Mouse (Mus musculus): ENCODE results near the gene Olfr703.

Gene Olfr703

DNA sequence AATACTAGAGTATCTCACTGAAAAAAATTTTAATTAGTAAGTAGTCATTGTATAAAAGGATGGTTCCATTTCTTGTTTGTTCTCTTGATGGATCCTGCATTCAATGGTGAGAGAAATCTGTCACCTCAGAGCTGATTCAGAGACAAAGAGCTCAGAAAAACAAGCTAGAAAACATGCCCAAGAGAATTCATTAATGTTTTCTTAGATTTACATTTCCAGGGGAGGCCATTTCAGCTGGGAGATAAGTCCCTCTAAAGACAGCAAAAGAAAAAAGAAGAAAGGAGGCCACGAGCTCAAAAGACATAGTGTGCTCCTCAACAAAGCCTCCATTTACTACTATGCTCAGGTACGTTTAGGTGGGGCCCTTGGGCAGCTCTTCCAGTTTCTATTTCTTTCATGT, at the start of gene Olfr703:
Gene Olfr703 (plus strand): TSS at position 301 of the 400 bp plus-strand sequence.
- DNase-seq: no peak

DNA sequence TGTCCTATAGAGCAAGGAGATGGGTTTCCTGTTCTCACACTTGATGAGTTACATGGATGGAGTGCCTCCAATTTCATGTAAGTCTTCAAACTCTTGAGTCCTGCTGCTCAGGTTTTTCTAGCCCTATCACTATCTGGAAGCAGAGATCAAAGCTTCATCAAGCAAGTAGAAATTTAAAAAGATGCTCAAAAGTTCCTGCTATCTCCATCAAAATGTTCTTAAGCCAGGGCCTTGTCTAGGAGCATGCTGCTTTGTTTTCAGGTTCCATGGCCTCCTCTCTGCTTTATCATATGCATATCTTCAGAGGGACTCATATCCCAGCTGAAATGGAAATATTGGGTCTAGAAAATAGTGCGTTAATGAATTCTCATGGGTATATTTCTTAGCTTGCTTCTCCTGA, 34.4 kb upstream of the Olfr703 start, which contains the start of gene Olfr700:
Gene Olfr700 (minus strand): TSS at position 101 of the 400 bp plus-strand sequence.
- DNase-seq: no peak

DNA sequence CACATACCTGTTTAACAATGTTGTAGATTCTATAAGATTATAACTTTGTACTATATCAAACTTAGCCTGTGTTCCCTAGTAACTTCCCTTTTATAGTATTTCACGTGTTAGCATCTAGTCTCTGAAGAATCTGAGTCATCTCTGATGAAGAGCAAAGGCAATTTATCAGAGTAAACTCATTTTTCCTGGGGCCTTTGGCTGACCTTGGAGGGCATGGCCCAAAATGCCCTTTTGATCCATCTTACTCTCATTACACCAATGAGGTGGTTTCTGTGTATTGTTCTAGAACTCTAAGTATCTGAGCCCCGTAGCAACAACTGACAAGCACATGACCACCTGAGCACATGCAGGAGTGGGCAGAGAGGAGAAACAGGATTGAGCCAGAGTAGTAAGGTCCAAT, 29.3 kb upstream of the Olfr703 start, which contains the start of gene Olfr701:
Gene Olfr701 (plus strand): TSS at position 301 of the 400 bp plus-strand sequence.
- no peak for DNase-seq

DNA sequence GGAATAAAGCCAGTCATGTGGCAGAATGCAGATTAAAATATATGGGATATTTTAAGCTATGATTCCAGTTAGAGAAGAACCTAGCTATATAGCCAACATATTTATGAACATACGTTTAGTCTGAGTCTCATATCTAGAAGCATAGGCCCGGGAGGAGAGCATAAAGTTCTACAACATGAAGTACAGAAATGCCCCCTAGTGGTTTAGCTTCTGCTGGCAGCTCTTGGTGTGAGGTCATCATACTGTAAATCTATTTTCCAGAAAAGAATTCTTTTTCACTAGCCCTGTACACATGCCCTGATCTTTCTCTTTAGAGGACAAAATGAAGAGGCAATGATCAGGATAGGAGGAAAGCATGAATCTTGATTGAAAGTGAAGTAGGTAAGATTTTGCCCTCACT, 27.4 kb upstream of the Olfr703 start:
- DNase-seq: no peak

DNA sequence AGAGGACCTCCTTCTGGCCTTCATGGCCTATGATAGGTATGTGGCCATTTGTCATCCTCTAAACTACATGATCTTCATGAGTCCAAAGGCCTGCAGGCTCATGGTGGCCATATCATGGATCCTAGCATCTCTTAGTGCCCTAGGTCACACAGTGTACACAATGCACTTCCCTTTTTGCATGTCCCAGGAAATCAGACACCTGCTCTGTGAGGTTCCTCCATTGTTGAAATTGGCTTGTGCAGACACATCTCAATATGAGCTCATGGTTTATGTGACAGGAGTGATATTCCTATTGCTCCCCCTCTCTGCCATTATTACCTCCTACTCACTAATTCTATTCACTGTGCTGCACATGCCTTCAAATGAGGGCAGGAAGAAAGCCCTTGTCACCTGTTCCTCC, 24.7 kb upstream of the Olfr703 start:
- no peak for DNase-seq

DNA sequence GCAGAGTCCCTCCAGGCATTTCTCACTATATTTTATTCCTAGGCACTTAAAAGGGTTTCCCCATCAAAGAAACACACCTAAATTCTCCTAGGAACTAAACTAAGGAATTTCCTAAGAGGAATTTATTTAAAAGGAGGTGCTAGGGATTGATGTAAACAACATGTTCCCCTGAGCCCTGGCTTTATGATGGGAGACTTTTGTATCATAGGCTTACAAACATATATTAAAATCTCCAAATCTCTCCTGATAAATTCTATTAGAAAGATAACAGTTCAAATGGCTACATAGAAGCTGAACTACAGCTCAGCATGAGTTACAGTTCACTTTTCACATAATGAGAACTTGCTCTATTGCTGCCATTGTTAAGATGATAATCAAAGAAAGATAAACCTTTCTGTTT, 9.4 kb upstream of the Olfr703 start, which contains the start of gene Olfr702:
Gene Olfr702 (minus strand): TSS at position 101 of the 400 bp plus-strand sequence.
- no peak for DNase-seq

DNA sequence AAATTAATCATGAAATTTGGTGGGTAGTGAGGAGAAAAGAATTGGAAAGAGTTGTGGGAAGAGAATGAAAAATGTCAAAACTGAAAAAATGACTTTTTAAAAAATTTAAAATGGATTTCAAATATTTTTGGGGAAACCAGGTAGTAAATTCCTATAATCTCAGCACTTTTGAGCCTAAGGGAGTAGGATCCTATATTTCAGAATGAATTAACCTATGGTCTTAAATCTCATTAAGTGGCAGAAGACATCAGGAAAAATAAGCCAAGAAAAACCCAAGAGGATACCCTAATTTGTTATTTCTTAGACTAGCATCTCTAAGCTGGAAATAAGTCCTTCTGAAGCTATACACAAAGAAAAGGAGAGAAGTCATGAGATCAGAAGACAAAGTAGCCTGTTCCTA, 19.7 kb downstream of the Olfr703 start, which contains the start of gene Olfr704:
Gene Olfr704 (plus strand): TSS at position 301 of the 400 bp plus-strand sequence.
- DNase-seq: no peak

DNA sequence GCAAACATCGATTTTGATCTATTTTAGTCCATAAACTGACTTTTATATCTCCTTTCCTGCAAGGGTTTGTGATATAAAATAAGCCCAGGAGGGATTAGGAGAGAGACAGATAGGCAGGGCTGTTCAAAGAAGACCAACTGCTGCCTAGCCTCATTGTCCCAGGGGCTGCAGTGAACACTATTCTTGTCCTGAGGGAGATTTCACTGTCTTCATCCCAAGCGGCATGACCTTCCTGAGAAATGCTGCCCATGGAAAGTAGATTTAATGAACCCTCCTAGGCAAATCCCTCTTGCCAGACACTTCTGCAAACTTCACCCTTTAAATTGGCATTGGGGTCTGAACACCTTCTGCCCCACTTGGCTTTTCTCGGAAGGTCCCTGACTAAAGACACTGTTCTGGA, 33.6 kb downstream of the Olfr703 start, which contains the start of gene Olfr705:
Gene Olfr705 (minus strand): TSS at position 101 of the 400 bp plus-strand sequence.
- no peak for DNase-seq

DNA sequence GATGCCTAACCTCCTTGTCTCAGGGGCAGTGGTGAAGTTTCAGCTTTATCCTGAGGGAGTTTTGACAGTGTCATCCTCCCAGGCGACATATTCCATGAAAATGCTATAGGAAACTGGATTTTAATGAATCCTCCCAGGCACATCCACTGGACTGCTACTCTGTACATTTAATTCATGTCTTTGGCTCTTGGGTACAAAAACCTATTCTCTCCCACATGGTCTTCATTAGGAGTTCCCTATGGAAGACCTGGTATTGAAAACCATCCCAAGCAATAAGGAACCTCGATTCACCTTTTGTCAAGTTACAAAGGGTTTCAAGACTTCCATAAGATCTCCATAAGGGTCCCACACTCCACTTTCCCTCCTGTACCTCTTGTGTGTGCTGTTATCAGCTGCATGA, 44.9 kb downstream of the Olfr703 start, which contains the start of gene Olfr706:
Gene Olfr706 (minus strand): TSS at position 101 of the 400 bp plus-strand sequence.
- no peak for DNase-seq
